Mouse (Mus musculus): Measurements from ENCODE around the gene Adh6a. TPM values are rescaled to one million over a fixed set of nuclear protein-coding genes. Genes with fewer than 3 reads are reported as not detected.

Adh6a gene
- polyA plus RNA-seq, 1 experiment: not detected

DNA sequence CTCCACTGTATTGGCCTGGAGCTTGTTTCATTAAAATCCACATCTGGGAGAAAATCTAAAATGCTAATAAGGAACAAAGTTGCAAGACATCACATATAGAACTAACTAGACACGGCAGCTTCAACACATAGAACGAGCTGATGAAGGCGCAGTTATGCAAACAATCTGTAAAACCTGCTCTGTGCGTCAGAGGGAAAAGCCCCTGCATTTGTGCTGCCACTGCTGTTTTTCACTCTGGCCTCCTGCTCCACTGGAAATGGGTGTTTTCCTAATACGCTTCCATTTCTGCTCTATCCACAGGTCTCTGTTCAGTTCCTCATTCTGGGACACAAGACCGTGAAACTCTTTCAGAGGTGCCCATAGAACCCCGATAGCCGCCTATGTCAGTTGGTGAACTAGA lies 20.8 kb downstream of the Adh6a start:
- H3K79me2 ChIP-seq (ENCODE audit: control insufficient read depth, insufficient read depth): no peaks in the 10 kb centered on the region
- H3K4me3 ChIP-seq: no peak overlapping the region
- TF ChIP-seq USF1 (IDR thresholded peaks at IDR 0.05; ENCODE audit: low read depth) (no peak), SRF (IDR thresholded peaks at IDR 0.05; ENCODE audit: control insufficient read depth, insufficient read length, low read depth) (no peak), REST (IDR thresholded peaks at IDR 0.05; ENCODE audit: insufficient read depth, insufficient read length) (no peak)
- no peaks in the 10 kb centered on the region for H3K27me3 ChIP-seq (ENCODE audit: control insufficient read depth, insufficient read depth, insufficient read length)
- H3K36me3 ChIP-seq (ENCODE audit: control insufficient read depth, insufficient read depth): no peaks in the 10 kb centered on the region
- H3ac ChIP-seq (ENCODE audit: control insufficient read depth, insufficient read length): no peak overlapping the region
- H3K4me2 ChIP-seq (ENCODE audit: low read depth): no peak overlapping the region

GRCm38 (mm10) chr3:138334320-138334719 lies 21.2 kb downstream of the Adh6a start:
- Histone ChIP-seq H3K27me3 (ENCODE audit: control insufficient read depth, insufficient read depth, insufficient read length) (no peaks in the 10 kb centered on the region), H3ac (ENCODE audit: control insufficient read depth, insufficient read length) (no peak overlapping the region)
- TF ChIP-seq POLR2A (IDR thresholded peaks at IDR 0.05; ENCODE audit: insufficient read length, low read depth) (no peak), E2F4 (IDR thresholded peaks at IDR 0.05; ENCODE audit: insufficient read depth) (no peak), TCF12 (IDR thresholded peaks at IDR 0.05; ENCODE audit: insufficient read depth, poor library complexity, severe bottlenecking) (no peak), TCF3 (IDR thresholded peaks at IDR 0.05; ENCODE audit: insufficient read length, low read depth) (no peak), MYOG (IDR thresholded peaks at IDR 0.05; ENCODE audit: control insufficient read depth in 1 of 3, insufficient read depth in 1 of 3, insufficient read length in 2 of 3, low read depth in 2 of 3) (no peak), USF1 (IDR thresholded peaks at IDR 0.05; ENCODE audit: low read depth) (no peak), POLR2AphosphoS2 (IDR thresholded peaks at IDR 0.05; ENCODE audit: insufficient read length, low read depth) (no peak), MAX (IDR thresholded peaks at IDR 0.05; ENCODE audit: low read depth) (no peak), REST (IDR thresholded peaks at IDR 0.05; ENCODE audit: insufficient read depth, insufficient read length) (no peak), MYOD1 (IDR thresholded peaks at IDR 0.05; ENCODE audit: control insufficient read depth in 1 of 3, insufficient read length in 2 of 3, low read depth in 2 of 3) (no peak), SRF (IDR thresholded peaks at IDR 0.05; ENCODE audit: control insufficient read depth, insufficient read length, low read depth) (no peak), CEBPB (IDR thresholded peaks at IDR 0.05; ENCODE audit: insufficient read depth, poor library complexity, severe bottlenecking) (no peak)

DNA sequence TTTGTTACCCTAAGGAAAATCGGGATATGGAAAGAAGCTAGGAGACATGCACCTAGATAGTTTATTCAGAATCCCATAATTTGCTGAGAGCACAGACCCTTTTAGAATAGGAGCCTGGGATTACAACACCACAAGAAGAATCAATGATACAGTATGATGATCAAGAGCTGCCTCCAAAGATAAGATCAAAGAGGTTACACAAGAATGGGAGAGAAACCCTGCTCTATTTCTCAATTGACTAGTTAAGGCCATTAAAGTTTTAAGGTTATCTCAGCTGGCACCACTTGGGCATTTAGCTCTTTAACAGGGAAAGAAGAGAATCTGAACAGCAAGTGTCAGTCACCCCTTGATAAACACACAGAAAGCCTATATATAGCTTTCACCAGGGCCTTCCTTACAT lies 22.5 kb downstream of the Adh6a start:
- Histone ChIP-seq H3K79me2 (ENCODE audit: control insufficient read depth, insufficient read depth) (no peaks in the 10 kb centered on the region), H3K4me2 (ENCODE audit: low read depth) (no peak overlapping the region), H3K27me3 (ENCODE audit: control insufficient read depth, insufficient read depth, insufficient read length) (no peaks in the 10 kb centered on the region), H3K36me3 (ENCODE audit: control insufficient read depth, insufficient read depth) (no peaks in the 10 kb centered on the region), H3ac (ENCODE audit: control insufficient read depth, insufficient read length) (no peak overlapping the region), H3K4me3 (no peak overlapping the region)
- no peak for TF ChIP-seq MAX (IDR thresholded peaks at IDR 0.05; ENCODE audit: low read depth)
- no peak for TF ChIP-seq USF1 (IDR thresholded peaks at IDR 0.05; ENCODE audit: low read depth)
- no peak for TF ChIP-seq CEBPB (IDR thresholded peaks at IDR 0.05; ENCODE audit: insufficient read depth, poor library complexity, severe bottlenecking)
- TF ChIP-seq MYOD1 (IDR thresholded peaks at IDR 0.05; ENCODE audit: control insufficient read depth in 1 of 3, insufficient read length in 2 of 3, low read depth in 2 of 3): no peak
- no peak for TF ChIP-seq POLR2A (IDR thresholded peaks at IDR 0.05; ENCODE audit: insufficient read length, low read depth)
- TF ChIP-seq TCF3 (IDR thresholded peaks at IDR 0.05; ENCODE audit: insufficient read length, low read depth): no peak
- no peak for TF ChIP-seq REST (IDR thresholded peaks at IDR 0.05; ENCODE audit: insufficient read depth, insufficient read length)
- no peak for TF ChIP-seq TCF12 (IDR thresholded peaks at IDR 0.05; ENCODE audit: insufficient read depth, poor library complexity, severe bottlenecking)
- TF ChIP-seq POLR2AphosphoS2 (IDR thresholded peaks at IDR 0.05; ENCODE audit: insufficient read length, low read depth): no peak
- TF ChIP-seq MYOG (IDR thresholded peaks at IDR 0.05; ENCODE audit: control insufficient read depth in 1 of 3, insufficient read depth in 1 of 3, insufficient read length in 2 of 3, low read depth in 2 of 3): no peak
- TF ChIP-seq SRF (IDR thresholded peaks at IDR 0.05; ENCODE audit: control insufficient read depth, insufficient read length, low read depth): no peak
- TF ChIP-seq E2F4 (IDR thresholded peaks at IDR 0.05; ENCODE audit: insufficient read depth): no peak

More at GRCm38 (mm10) chr3:138334320-138334719, 21.2 kb downstream of the Adh6a start:
- Histone ChIP-seq H3K79me2 (ENCODE audit: control insufficient read depth, insufficient read depth) (no peaks in the 10 kb centered on the region), H3K36me3 (ENCODE audit: control insufficient read depth, insufficient read depth) (no peaks in the 10 kb centered on the region), H3K4me3 (no peak overlapping the region), H3K4me2 (ENCODE audit: low read depth) (no peak overlapping the region)

GRCm38 (mm10) chr3:138336104-138336754 lies 23.1 kb downstream of the Adh6a start:
- H3K27me3 ChIP-seq (ENCODE audit: control insufficient read depth, insufficient read depth, insufficient read length): no peaks in the 10 kb centered on the region
- TF ChIP-seq MAX (IDR thresholded peaks at IDR 0.05; ENCODE audit: low read depth): no peak
- TF ChIP-seq POLR2AphosphoS2 (IDR thresholded peaks at IDR 0.05; ENCODE audit: insufficient read length, low read depth): no peak
- no peak for TF ChIP-seq USF1 (IDR thresholded peaks at IDR 0.05; ENCODE audit: low read depth)
- no peak overlapping the region for H3ac ChIP-seq (ENCODE audit: control insufficient read depth, insufficient read length)
- no peaks in the 10 kb centered on the region for H3K36me3 ChIP-seq (ENCODE audit: control insufficient read depth, insufficient read depth)
- no peak overlapping the region for H3K4me2 ChIP-seq (ENCODE audit: low read depth)
- H3K4me3 ChIP-seq: no peak overlapping the region
- H3K79me2 ChIP-seq (ENCODE audit: control insufficient read depth, insufficient read depth): no peaks in the 10 kb centered on the region

DNA sequence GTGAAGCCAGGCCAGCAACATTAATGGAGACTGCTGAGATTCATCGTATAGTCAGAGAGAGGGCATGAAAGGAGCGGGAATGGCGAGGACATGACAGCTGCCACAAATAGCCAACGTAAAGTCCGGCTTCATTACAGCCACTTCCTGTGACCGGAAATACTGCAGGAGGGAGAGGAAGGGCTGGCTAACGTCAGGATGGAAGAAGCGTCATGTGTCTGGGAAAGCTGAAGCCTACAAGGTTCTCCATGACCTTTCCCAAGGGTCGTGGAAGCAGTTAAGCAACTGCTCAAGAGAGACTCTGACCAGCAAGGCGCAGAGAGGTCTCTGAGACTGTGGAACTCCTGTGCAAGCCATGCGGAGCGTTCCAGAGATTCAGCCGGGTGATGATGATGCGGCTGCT lies 28.4 kb downstream of the Adh6a start, which contains the start of gene Adh6b:
Adh6b (plus strand) TSS at position 305 of the 400 bp plus-strand sequence.
- no peaks in the 10 kb centered on the region for H3K79me2 ChIP-seq (ENCODE audit: control insufficient read depth, insufficient read depth)
- no peak within 1 kb of the TSS for H3K4me2 ChIP-seq (ENCODE audit: low read depth)
- H3K4me3 ChIP-seq: no peak within 1 kb of the TSS
- H3K36me3 ChIP-seq (ENCODE audit: control insufficient read depth, insufficient read depth): no peaks in the 10 kb centered on the region
- H3K27me3 ChIP-seq (ENCODE audit: control insufficient read depth, insufficient read depth, insufficient read length): no peaks in the 10 kb centered on the region
- H3ac ChIP-seq (ENCODE audit: control insufficient read depth, insufficient read length): no peak within 1 kb of the TSS
- TF ChIP-seq REST (IDR thresholded peaks at IDR 0.05; ENCODE audit: insufficient read depth, insufficient read length): no peak
- no peak for TF ChIP-seq POLR2A (IDR thresholded peaks at IDR 0.05; ENCODE audit: insufficient read length, low read depth)
- no peak for TF ChIP-seq TCF12 (IDR thresholded peaks at IDR 0.05; ENCODE audit: insufficient read depth, poor library complexity, severe bottlenecking)
- TF ChIP-seq MYOG (IDR thresholded peaks at IDR 0.05; ENCODE audit: control insufficient read depth in 1 of 3, insufficient read depth in 1 of 3, insufficient read length in 2 of 3, low read depth in 2 of 3): no peak
- no peak for TF ChIP-seq SRF (IDR thresholded peaks at IDR 0.05; ENCODE audit: control insufficient read depth, insufficient read length, low read depth)
